Mouse (Mus musculus) erythroblast, embryonic 14.5 days (primary cell): ENCODE data around the gene Shisa6. TPM values are rescaled to one million over a fixed set of nuclear protein-coding genes. Genes with fewer than 3 reads are reported as not detected.

Experiments used
- H3K27me3 ChIP-seq: 2 replicates; pipeline ENCODE4 v1.6.1; 2012; ENCODE audit warnings: inconsistent platforms; ENCODE audit not compliant: control insufficient read depth
- H3K36me3 ChIP-seq: 2 replicates; pipeline ENCODE4 v1.6.1; 2012; ENCODE audit warnings: mild to moderate bottlenecking, inconsistent platforms; ENCODE audit not compliant: control insufficient read depth
- H3K4me1 ChIP-seq: 2 replicates; pipeline ENCODE4 v1.6.1; 2012; ENCODE audit warnings: inconsistent platforms; ENCODE audit not compliant: control insufficient read depth
- H3K4me3 ChIP-seq: replicated peaks from 2 replicates; pipeline ENCODE3; 2012; ENCODE audit warnings: moderate library complexity, mild to moderate bottlenecking, inconsistent platforms
- H3K9me3 ChIP-seq: 2 replicates; pipeline ENCODE4 v1.6.1; 2012; ENCODE audit warnings: low read length, inconsistent platforms, mixed read lengths; ENCODE audit not compliant: control insufficient read depth
- GATA1 ChIP-seq: IDR thresholded peaks from 2 replicates; pipeline ENCODE4 v1.6.1; 2012; ENCODE audit warnings: low read length, inconsistent platforms, mixed read lengths
- TAL1 ChIP-seq: IDR thresholded peaks from 3 replicates; pipeline ENCODE4 v1.6.1; 2012; ENCODE audit warnings: low read length, inconsistent platforms, mixed read lengths
- polyA plus RNA-seq: library from polyadenylated mRNA; stranded (reverse); fragments of >175 nt; gene quantifications from 2 replicates; pipeline ENCODE4 v1.2.3, GENCODE M21; 2012

The Shisa6 gene
- polyA plus RNA-seq, 1 experiment = not detected

DNA sequence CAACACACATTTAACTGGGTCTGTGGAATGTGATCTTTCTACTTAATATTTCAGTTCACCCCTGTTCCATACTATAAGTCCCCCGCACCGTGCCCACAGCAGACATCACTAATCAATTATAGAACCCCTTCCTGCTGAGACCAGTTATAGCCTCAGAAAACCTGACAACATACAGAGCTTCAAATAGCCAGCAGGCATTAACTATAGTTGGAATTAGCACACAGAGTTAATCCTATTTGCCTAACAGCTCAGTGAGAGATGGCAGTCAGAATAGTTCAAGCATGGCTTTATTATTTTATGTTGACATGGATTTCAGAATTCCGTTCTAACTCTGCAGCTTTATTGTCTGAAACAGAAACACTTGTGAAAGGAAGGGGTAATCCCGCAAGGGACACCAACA, 8.5 kb upstream of the Shisa6 start:
- Histone ChIP-seq H3K4me3 (no peak overlapping the region), H3K36me3 (no peaks in the 10 kb centered on the region), H3K4me1 (no peaks in the 10 kb centered on the region), H3K9me3 (no peaks in the 10 kb centered on the region; the same call in 1 of the 2 replicates), H3K27me3 (no peaks in the 10 kb centered on the region)
- TF ChIP-seq TAL1 (no peak), GATA1 (no peak)

DNA sequence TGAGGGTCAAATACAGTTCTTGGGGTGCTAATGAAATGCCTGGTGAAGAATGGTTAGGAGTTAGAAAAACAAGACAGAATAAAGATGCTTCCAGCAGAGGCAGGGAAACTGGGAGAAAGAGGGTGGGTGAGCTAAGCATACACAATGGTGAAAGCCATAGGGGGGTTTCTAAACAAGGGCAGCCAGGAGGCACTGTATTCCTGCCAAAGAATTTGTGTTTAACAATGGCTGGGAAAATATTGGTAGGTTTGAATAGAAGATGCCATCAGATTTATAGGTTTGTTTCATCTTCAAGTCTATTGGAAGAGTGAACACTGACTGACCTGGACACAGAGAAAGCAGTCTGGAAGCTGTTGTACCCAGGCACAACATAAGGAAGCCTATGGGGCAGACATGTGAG, 2.4 kb upstream of the Shisa6 start:
- Histone ChIP-seq H3K9me3 (no peaks in the 10 kb centered on the region), H3K36me3 (no peaks in the 10 kb centered on the region), H3K4me1 (no peaks in the 10 kb centered on the region), H3K27me3 (peaks cover 56% of the 10 kb centered on the region), H3K4me3 (no peak overlapping the region)
- TF ChIP-seq GATA1 (no peak), TAL1 (no peak)

DNA sequence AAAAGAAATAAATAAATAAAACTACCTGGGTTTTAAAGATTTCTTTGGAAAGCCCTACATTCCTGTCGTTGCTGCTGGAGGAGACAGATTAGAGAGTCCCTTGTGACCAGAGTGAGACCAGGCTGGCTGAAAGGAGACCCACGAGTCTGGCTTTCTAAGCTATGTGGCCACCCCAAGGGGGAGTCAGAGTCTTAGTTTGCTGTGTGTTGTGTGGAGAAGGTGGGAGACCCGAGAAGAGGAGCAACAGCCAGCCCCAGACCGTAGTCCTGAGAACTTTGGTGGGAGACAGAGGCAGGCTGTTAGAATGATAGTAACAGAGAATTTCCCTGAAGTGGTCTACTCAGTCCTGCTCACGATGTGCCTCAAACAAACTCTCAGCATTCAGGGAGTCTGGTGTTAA, 1.6 kb upstream of the Shisa6 start:
- peaks cover 62% of the 10 kb centered on the region for H3K27me3 ChIP-seq
- H3K9me3 ChIP-seq = no peaks in the 10 kb centered on the region
- H3K4me3 ChIP-seq = no peak overlapping the region
- H3K4me1 ChIP-seq = no peaks in the 10 kb centered on the region
- no peaks in the 10 kb centered on the region for H3K36me3 ChIP-seq
- no peak for TF ChIP-seq GATA1
- no peak for TF ChIP-seq TAL1

DNA sequence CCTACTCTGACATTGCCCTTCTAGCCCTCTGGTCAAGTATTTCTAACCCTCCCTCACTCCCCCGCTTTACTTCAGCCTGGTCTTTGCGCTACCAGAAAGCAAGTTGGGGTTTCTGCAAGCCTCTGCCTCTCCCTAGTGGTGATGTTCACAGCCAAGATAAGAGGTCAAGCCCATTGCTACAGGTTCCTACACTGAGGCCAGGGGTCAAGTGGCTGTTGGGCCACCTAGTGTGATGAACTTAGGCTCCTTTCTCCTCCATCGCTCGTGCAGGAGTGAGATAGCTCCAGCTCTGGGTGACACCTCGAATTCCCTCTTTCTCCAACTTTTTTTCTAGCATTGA, 1.2 kb upstream of the Shisa6 start:
- no peak for TF ChIP-seq GATA1
- no peak for TF ChIP-seq TAL1
- Histone ChIP-seq H3K4me3 (no peak overlapping the region), H3K9me3 (no peaks in the 10 kb centered on the region), H3K4me1 (no peaks in the 10 kb centered on the region), H3K36me3 (no peaks in the 10 kb centered on the region), H3K27me3 (peaks cover 64% of the 10 kb centered on the region)

DNA sequence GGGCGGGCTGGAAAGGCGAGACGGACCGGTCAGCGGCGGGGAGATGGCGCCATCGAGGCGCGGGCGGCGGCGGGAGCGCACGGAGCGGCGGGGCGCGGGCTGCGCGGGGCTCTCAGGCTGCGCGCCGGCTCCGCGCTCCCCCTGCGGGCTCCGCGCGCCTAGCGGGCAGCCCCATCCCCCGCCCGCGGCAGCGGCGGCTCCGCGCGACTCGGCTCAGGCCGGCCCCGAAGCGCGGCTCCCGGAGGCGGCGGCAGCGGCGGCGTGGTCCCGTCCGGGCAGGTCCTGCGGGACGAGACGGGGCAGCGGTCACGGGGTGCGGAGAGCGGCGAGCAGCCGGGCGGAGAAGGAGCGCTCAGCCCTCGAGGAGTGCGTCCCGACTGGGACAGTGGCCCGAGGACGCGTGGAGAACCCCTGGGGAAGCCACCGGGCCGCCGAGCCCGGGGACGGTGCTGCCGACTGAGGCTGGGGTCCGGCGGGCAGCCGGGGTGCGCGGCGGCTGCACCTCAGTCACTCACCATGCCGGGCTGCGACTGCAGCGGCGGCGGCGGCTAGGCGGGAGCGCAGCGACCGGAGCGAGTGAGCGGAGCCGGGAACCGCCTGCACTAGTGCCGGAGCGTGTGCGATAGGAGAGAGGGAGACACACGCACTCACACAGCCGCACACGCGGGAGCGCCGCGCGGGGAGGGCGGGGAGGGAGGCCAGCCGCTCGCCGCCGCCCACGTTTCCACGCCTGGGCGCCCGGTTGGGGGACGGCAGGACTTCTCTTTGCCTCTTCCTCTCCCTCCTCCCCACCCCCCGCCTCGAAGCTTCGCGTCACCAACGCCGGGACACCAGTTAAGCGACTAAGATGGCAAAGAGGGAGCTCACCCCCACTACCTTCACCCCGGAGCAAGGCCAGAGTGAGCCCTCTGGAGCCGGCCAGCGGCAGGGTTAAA, 549 bp upstream of the Shisa6 start:
- Histone ChIP-seq H3K27me3 (peaks cover 64% of the 10 kb centered on the region), H3K4me3 (no peak overlapping the region), H3K9me3 (no peaks in the 10 kb centered on the region)

DNA sequence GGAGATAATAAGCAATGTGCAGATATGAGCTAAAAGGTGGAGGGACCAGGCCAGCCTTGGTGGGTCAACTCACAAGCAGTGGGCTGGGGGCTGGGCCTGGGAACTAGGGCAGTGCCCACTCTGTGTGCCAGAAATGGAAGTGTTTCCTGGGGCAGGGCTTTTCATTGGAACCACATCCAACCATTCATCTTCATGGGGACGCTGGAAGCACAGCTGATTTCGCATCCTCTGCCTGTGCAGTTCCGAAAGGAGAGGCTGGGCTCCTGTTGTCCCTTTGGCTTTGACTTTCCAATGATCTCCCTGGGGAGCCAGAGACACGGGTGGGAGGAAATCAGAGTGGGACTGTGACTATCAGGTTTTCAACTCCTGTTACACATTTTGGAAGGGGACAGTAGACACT, 1.5 kb downstream of the Shisa6 start:
- no peaks in the 10 kb centered on the region for H3K36me3 ChIP-seq
- H3K4me3 ChIP-seq = no peak overlapping the region
- H3K9me3 ChIP-seq = no peaks in the 10 kb centered on the region
- H3K4me1 ChIP-seq = no peaks in the 10 kb centered on the region
- TF ChIP-seq TAL1 (no peak), GATA1 (no peak)
- peaks cover 64% of the 10 kb centered on the region for H3K27me3 ChIP-seq

More for the DNA sequence above, 549 bp upstream of the Shisa6 start:
- TF ChIP-seq GATA1 = no peak
- TF ChIP-seq TAL1 = no peak
- H3K36me3 ChIP-seq = no peaks in the 10 kb centered on the region
- no peaks in the 10 kb centered on the region for H3K4me1 ChIP-seq

DNA sequence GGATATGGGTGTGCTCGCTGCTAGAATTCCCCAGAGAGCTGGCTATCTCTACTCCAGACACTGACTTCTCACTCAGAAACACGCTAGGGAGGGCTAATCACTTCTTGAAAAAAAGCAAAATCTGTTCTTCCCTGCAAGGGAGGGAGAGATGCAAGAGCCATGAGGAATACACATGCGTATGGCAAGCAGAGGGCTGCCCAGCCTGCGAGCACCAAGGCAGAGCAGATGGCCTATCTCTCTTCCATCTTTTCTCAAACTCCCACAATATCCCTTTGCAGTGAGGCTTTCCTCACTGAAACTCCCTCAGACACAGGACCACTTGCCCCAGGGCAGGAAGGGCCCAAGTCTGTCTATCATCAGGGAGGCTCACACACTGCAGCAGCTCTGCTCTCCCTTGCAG, 3.4 kb downstream of the Shisa6 start:
- Histone ChIP-seq H3K27me3 (peaks cover 51% of the 10 kb centered on the region), H3K4me1 (no peaks in the 10 kb centered on the region), H3K4me3 (no peak overlapping the region), H3K36me3 (no peaks in the 10 kb centered on the region), H3K9me3 (no peaks in the 10 kb centered on the region)
- TF ChIP-seq TAL1 (no peak), GATA1 (no peak)

DNA sequence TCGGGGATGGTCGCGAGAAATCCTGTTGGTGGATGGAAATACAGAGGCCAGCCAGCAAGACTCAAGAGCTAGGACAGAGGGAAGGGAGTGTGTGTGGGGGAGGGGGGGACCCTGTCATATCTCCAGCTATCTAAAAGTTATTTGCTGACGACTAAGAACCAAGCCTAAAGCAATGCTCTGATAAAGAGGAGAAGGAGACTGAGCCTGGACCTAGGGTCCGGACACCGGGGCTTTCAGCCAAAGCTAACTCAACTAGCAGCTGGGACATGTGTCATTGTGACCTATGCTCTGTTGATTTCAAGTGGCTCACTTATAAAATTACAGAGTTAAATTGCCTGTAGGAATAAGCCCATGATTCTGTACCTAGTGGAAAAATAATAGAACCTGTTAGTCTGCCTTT, 6.4 kb downstream of the Shisa6 start:
- no peaks in the 10 kb centered on the region; the same call in 1 of the 2 replicates for H3K9me3 ChIP-seq
- no peak for TF ChIP-seq TAL1
- no peak for TF ChIP-seq GATA1
- no peaks in the 10 kb centered on the region for H3K36me3 ChIP-seq
- no peaks in the 10 kb centered on the region for H3K4me1 ChIP-seq
- peaks cover 21% of the 10 kb centered on the region for H3K27me3 ChIP-seq
- no peak overlapping the region for H3K4me3 ChIP-seq

DNA sequence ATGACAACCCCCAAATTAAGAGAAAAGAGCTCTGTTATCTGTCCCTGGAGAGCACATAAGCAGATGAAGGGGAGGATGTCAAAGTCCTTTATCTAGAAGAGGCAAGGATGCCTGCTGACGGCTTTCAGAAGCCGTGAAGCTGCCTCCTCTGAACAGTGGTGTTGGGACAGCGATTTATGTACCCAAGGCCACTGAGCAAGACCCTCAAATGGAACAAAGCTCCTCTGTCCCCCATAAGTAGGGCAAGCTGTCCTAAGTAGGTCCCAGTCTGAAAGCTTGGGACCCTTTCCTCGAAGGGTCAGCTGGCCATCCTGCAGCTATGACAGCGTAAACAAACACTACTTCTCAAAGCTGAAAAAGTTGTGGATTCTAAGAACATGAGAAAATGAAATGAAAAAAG, 11.4 kb downstream of the Shisa6 start:
- Histone ChIP-seq H3K9me3 (peaks cover 5% of the 10 kb centered on the region; the same call in 1 of the 2 replicates), H3K4me3 (no peak overlapping the region), H3K27me3 (no peaks in the 10 kb centered on the region), H3K36me3 (no peaks in the 10 kb centered on the region), H3K4me1 (no peaks in the 10 kb centered on the region)
- TF ChIP-seq GATA1 (no peak), TAL1 (no peak)
